Mouse (Mus musculus) kidney, adult 8-10 months (tissue): ENCODE measurements around the gene Fbxo17.
"Not testable (repeated sequence)": the region's sequence is repeated elsewhere in the genome, so short reads cannot be mapped to it uniquely, and the experiment has no call there.

Source experiments
- DNase-seq, 2 experiments: peaks; one replicate each; pipeline ENCODE4 v3.0.0; 2022

The Fbxo17 gene

DNA sequence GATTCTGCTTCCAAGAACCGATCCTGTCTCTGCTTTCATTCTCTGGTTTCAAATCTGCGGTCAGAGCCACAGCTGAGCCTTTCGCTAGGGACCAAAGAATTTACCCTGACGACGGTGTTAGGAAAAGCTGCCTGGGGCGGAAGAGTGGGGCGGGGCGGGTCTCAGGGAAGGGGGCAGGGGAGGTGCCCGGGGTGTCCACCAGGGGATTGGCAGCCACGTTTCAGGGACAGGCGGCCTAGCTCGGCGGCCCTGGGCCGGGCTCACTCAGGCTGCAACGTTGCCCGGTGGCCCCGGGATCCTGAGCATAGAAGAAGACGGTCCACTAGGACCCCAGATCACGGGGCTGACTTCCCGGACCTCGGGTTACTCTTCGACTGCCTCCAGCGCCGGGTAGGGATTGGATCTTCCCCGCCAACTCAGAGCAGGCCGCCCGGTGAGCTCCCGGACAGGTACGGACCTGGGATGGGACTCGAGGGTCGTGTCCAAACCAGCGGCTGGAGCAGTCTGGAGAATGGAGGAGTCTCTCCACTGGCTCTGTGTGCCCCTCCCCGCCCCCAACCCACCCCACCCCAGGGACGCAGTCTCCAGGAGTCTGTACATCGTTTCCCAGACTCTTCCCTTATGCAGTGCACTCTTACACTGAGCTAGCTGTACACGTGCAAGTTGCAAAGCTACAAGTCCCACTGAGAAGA is at the start of gene Fbxo17:
Fbxo17 (plus strand) TSS at position 215 of the 692 bp plus-strand sequence.
- DNase-seq: peak in 1 of 2 experiments; percentile 11

DNA sequence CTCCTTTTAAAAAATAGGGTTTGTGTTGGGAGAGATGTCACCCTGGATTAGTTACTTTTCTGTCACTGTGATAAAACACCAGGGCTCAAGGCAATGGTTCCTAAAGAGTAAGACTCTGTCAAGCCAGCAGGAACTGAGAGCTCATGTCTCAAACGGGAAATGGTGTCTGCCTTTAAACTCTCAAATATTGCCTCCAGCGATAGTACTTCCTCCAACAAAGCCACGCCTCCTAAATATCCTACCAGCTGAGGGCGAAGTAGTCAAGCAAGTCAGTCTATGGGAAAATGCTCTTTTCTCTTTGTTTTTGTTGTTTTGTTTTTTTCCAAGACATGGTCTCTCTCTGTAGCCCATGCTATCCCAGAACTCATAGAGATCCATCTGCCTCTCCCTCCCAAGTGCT is 45.4 kb upstream of the Fbxo17 start:
- no peak for DNase-seq

DNA sequence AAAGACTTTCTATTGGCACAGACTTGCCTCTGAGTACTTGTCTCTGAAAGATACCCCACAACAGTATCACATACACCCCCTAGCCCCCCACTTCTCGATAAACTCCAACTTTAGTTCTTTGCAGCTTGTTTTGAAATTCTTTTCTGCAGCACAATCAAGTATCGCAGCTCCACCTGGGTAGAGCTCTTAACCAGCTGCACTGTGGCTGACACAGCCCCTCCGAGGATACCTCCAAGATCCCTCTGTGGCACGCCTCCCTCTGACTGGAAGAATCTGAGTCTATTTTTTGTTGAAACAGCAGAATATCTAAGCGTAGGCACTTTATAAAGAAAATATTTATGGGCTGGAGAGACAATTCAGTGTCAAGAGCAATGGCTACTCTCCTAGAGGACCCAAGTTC is 44.3 kb upstream of the Fbxo17 start:
- DNase-seq: no peak

DNA sequence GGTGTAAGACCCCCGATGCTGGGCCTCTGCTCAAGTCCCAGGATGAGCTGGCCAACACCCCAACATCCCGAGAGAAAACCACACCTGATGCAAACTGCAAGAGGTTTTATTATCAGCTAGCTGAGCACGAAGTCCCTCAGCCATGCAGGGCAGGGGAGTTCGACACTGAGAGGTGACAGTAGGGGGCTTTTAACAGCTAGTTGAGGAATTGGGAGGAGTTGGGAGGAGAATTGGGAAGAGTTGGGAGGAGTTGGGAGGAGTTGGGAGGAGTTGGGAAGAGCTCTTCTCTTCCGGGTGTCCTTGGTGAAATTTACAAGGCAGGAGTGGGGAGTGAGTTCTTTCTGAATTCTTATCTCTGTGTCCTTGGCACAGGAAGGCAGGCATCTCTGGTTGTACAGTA is 43.8 kb upstream of the Fbxo17 start:
- not testable (repeated sequence) for DNase-seq

DNA sequence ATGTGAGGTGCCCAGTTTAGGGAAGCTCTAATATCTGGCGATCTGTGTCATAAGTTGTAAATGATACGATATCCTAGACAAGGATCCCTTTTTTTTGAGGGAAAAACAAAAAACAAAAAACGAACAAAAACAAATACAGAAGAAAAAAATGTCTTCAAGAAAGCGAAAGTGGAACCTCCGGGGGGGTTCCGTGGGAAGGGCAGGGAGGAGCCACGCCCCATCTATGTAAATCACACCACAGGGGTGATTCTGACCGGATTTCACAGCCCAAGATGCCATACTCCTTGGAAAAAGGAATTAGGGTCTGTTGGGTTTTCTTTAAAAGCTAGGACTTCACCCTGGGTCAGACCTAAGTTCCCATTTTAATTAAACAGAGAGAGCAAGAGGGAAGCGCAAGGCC is 41.6 kb upstream of the Fbxo17 start:
- no peak for DNase-seq

DNA sequence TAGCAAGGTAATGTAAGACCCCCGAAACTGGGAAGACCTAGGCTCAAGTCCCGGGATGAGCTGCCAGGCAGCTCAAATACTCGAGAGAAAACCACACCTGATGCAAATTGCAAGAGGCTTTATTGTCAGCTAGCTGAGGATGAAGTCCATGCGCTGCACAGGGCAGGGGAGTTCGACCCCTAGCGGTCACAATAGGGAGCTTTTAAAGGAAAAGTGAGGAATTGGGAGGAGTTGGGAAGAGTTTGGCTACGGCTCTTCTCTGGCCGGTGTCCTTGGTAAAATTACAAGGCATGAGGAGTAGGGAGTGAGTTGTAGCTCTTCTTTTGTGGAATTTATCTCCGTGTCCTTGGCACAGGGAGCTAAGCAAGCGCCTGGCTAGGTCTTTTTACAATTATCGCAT is 40.9 kb upstream of the Fbxo17 start:
- peak; percentile 14 for DNase-seq

DNA sequence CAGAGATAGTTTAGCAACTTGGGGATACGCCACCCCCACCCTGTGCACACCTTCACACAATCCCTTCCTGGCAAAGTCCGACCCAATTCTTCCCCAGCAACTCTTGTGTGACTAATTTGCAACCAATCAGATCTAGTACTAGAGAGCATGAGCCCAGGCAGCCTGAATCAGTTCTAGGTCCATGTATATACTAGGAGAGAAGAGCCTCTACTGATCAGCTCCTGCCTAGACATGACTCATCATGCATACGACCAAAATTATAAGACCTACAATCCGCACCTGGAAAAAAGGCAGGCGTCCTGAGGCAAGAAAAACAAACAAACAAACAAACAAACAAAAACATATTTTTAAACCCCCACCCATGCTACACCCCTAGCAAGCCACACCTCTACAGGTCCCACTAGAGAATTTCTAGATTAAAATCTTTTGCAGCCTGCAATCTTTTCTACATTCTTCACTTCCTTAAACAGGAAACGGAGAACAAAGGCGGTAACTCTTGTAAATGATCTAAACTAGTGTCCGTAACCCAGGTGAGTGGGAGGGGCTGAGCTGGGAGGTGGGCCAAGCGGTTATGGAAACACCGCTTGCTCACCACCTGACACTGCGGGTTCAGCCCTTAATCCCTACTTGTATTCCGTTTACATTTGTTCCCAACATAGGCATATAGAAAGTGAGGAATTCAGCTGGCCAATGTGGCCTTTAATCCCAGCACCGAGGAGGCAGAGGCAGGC is 39.6 kb upstream of the Fbxo17 start:
- no peak for DNase-seq

DNA sequence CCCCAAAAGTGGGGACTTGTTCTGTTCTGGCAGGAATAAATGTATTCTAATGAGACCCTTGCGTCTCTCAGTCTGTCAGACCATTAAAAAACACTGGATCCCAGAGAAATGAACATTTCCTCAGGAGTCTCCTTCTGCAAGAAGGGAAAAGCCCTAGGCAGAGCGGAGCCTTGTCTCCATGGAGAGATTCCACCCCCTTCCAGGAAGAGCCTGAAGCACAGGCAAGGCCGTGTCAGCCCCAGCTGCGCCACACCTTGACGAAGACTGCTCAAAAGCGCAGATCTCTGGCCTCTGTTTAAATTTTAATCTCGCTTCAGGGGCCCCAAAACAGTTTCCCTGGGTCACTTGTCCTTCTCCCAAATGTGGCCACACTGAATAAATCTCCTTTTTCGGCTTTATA is 39.0 kb upstream of the Fbxo17 start:
- no peak for DNase-seq

DNA sequence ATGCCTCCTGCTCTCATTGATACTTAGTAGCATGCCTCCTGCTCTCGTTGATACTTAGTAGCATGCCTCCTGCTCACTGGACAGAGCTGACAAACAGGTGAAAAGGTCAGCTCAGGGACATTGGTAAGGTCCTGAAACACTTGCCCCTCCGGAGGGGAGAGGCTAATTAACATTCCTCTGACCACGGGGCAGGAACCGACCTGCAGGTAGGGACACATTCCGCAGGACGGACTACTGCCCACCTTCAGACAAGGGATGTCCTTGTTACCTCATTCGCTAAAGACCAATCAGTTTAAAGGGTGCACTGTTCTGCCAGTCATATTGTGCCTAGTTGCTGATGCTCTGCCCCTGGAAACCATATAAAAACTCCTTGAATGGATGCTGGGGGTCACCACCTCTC is 25.5 kb upstream of the Fbxo17 start:
- no peak for DNase-seq

DNA sequence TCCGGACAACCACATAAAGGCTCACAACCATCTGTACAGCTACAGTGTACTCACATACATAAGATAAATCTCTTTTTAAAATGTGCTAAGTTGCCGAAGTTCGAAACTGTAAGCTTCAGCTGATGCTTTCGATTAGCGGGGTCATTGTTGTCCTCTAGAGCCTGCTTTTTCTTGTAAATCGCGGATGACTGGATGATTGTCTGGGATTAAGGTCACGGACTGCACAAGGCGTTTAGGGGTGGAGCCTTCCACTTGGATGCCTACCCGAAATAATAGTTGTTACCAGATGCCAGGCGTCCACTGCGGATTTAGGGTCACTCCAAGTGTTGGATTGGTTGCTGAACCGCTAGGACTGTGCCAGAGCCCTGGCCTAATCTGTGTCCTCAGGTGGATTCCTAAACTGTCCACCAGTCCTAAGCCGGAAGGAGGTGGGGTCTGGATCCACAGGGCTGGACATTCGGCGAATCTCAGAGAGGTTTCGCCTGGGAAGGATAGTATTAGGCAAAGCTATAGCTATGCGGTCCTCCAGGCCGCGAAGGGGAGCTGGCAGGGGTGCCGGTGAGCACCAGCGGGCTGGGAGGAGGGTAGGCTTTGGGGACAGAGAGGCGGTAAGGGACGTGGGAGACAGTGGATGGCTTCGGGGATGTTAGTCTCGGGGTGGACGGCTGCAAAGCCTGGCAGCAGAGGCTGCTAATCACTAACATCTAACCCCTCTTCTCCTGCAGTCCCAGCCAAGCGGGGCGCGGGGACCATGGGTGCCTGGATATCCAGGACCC is 23.9 kb upstream of the Fbxo17 start, which contains the start of gene Fbxo27:
Fbxo27 (plus strand) TSS at position 305 of the 776 bp plus-strand sequence.
- DNase-seq: no peak

DNA sequence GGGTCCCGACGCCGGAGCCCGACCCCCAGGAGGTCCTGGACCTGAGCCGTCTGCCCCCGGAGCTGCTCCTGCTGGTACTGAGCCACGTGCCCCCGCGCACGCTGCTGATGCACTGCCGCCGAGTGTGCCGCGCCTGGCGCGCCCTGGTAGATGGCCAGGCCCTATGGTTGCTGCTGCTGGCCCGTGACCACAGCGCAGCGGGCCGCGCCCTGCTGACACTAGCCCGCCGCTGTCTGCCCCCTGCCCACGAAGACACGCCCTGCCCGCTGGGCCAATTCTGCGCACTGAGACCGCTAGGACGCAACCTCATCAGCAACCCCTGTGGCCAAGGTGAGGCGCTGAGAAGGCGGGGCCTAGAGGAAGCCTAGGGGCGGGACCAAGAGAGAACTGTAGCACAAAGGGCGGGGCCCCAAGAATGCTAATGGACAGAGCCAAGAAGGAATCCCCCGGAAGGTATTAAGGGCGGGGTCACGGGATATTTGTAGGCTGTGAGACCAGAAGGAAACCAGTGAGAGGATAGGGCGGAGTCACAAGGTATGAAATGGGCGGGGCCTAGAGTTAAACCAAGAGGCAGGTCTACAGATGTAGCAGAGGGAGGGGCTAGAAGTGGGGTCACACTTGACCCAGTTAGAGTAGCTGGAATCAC is 23.2 kb upstream of the Fbxo17 start:
- DNase-seq: peak; percentile 54 to 69

DNA sequence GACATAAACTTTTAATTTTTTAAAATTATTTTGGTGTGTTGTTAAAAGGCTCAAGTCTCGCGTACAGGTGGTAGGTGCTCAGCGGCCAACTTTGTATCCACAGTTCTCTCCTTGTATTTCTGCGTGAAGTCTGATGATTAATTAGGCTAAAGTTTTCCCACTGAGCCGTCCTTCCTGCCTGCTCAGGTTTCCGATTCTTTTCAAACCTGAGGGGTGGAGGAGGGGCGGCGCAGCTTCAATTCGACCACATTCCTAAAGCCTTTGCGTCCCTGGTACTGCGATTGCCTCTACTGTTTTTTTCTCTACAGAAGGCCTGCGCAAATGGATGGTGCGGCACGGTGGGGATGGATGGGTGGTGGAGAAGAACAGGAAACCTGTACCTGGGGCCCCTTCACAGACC is 22.2 kb upstream of the Fbxo17 start:
- DNase-seq: no peak

DNA sequence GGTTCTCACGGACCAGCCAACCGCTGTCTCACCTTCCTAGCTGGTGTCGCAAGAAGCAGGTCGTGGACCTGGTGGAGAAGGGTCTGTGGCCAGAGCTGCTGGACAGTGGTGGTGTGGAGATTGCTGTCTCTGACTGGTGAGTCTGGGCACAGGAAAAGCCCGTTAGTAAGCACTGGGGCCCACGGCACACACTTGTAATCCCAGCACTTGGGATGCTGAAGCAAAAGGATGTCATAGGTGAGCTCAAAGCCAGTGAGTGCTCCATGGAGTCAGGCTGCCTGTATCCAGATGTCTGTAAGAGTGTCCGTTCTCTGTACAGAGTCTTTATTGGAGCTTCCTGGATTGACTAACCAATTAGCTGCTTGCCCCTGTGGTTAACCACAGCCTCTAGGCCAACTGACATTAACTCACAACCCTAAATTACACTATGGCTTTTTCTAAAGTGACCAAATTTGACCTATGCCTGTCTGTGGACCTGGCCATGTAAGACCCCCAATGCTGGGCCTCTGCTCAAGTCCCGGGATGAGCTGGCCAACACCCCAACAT is 21.6 kb upstream of the Fbxo17 start:
- DNase-seq: no peak

DNA sequence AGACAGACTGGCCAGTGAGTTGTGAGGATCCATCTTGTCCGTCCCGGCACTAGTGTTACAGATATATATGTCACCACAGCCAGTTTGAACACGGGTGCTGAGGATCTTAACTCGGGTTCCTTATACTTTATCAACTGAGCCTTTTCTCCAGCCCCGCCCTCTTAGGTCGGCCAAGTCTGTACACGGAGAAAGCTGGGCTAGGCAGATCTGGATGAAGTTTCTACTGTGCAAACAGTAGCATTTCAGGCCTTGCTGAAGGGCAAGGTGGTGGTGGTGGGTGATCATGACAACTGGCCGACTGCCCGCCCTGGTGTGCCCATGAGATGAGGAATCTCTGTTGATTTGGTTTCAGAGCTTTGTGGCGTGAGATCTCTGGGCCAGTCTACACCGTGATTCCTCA is 19.3 kb upstream of the Fbxo17 start:
- no peak for DNase-seq

DNA sequence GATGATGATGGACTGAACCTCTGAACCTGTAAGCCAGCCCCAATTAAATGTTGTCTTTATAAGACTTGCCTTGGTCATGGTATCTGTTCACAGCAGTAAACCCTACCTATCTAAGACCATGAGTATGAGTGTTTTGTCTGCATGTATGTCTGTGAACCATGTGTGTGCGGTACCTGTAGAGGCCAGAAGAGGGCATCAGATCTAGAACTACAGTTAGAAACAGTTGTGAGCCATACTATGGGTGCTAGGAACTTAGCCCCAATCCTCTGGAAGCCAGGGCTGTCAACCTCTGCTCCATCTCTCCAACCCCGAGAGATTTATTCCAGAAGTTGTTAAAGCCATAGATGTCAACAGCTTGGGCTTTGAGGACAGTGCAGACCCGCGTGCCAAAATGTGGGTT is 16.3 kb upstream of the Fbxo17 start:
- DNase-seq: no peak

DNA sequence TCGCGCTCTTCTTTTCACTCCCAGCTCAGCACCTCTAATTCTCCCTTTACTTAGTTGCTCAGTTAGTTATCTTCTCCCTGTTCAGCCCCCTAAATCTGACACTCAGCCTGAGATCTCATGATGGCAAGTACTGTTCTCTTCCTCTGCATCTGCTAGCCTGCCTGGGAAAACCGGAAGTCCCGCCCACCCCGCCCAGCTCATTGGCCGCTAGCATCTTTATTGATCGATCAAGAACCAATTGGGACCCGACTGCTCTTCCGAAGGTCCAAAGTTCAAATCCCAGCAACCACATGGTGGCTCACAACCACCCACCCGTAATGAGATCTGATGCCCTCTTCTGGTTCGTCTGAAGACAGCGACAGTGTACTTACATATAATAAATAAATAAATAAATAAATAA is 15.3 kb upstream of the Fbxo17 start:
- not testable (repeated sequence) for DNase-seq

DNA sequence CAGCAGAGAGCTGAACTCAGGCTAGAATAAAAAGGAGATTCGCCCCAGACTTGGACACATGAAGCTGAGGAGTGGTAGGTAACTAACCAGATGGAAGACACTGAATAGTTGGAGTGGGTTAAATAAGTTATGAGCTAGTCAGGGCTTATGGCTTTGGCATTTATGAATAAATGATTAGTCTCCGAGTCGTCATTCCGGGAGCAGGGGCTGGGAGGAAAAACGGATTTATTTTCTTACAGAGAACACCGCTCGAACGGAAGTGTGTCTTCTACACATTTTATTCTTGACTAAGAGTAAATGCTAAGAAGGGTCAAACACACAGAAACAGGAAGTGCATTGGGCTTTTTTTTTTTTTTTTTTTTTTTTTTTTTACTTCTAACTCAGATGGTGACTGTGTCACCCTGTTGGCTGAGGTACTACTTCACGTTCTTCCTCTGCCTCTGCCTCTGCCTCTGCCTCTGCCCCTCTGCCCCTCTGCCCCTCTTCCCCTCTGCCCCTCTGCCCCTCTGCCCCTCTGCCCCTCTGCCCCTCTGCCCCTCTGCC is 13.9 kb upstream of the Fbxo17 start:
- no peak for DNase-seq

DNA sequence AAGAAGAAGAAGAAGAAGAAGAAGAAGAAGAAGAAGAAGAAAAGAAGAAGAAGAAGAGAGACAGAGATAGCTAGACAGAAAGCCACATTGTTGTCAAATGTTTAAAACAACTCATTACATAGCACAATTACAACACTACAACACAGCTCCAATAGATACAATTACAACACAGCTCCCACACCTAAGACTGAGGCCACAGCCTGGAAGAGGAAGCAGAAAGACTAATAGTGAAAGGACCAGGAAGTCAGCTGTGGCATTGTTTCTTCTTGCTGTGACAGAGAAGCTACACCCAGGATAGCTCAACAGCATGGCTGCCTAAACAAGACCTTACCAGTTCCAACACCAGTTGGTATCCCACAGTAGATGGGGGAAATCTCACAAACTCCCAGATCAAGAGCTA is 7.2 kb upstream of the Fbxo17 start:
- no peak for DNase-seq

DNA sequence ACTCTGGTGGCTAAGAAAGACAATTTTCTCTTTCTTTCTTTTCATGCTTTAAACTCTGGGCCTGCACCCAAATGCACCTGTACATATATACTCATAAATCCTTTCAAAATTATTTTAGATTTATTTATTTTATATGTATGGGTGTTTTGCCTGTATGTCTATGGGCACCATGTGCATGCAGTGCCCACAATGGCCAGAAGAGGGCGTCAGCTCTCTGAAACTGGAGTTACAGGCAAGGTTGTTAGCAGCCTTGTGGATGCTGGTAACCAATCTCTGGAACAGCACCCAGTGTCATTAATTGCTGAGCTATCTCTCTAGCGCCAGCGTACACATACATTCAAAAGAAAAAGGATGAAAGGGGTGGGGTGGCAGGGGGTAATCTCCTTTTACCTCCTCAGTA is 5.6 kb upstream of the Fbxo17 start:
- no peak for DNase-seq

DNA sequence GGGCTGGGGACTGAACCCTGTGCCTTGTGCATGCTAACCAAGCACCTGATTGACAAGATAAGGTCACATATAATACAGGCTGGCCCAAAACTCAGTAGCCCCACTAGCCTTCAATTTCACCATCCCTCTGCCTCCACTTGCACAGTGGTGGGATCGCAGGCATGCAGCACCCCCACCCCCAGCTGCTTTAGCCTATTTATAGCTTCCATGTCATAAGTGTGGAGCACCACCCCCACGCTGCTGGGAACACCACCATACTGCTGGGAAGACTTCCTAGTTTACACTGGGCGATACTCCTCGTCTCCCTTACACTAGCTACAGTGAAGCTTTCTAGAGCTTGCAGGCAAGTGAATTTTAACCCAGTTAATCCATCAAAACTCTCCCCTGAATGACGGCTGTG is 1.9 kb upstream of the Fbxo17 start:
- DNase-seq: no peak

DNA sequence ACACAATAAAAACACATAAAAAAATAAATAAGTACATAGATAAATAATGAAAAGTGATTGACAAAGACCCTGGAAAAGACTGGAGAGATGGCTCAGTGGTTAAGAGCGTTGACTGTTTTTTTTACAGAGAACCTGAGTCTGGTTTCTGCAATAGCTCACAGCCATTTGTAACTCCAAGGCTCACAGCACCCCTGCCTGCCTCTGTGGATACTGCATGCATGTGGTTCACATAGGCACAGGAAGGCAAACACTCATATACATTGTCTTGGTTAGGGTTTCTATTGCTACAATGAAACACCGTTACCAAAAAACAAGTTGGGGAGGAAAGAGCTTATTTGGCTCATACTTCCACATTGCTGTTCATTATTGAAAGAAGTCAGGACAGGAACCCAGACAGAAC is 1.0 kb upstream of the Fbxo17 start:
- no peak for DNase-seq

DNA sequence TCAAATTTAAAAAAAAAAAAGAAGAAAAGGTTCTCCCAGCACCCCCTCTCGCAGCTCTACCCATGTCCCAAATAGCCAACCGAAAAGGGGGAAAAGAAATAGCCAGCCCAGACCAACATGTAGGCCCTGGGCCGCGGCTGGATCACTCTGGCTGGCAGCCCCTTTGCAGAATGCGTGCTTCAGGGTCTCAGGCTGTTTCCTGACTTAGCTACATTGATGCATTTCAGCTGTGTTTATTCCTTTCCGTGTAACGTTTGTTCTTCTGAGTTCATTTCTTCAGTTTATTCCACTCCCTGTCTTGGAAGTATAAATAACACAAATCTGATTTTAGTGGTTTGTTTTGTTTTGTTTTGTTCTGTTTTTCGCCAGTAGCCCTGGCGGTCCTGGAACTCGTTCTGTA is 1.1 kb downstream of the Fbxo17 start:
- no peak for DNase-seq

DNA sequence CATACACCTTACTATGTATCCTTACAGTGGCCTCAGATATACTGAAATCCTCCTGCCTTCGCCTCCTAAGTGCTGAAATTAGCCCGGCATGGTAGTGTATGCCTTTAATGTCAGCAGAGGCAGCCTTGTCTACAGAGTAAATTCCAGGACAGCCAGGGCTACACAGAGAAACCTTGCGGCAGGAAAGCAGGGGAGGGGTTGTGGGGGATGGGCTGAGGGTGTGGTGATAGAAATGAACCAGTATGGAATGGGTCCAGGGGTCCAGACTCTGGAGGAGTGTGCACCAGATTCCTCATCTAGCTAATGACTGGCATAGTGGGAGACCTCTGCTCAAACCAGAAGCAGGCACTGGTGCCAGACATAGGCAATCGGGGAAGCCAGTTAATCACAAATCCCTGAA is 2.6 kb downstream of the Fbxo17 start:
- DNase-seq: no peak
